Mouse (Mus musculus) thymus, postnatal 25 days (tissue): Measurements from ENCODE around the gene C1qa.

ENCODE experiments used
- DNase-seq: peaks from one replicate; pipeline ENCODE4 v3.0.0; 2022

The C1qa gene

GRCm38 (mm10) chr4:136860022-136860421 is 38.6 kb downstream of the C1qa start:
- no peak for DNase-seq

DNA sequence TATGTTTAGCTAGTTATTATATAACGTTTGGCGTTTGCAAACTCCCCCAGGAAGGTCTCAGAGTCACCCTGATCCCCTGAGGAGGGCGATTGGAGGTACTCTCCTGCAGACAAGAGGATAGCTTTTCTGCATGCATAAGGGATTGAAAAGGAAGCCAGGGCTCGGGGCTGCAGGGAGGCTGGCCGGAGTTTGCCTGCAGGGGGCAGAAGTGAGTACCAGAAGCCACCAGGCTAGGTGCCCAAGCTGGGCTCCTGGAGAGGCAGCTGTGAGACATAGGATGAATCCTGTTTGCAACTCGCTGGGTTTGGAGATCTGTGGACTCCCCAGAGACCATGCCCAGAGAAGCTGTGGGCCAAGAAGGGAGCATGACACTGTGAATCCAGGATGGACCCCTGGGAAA is 43.5 kb downstream of the C1qa start:
- peak; percentile 27 for DNase-seq

GRCm38 (mm10) chr4:136852989-136853388 is 45.6 kb downstream of the C1qa start:
- DNase-seq, result no peak

- no peak for DNase-seq
These were observed 46.5 kb downstream of the C1qa start for GRCm38 (mm10) chr4:136852119-136852518.

GRCm38 (mm10) chr4:136848565-136848964 is 50.0 kb downstream of the C1qa start:
- DNase-seq, result no peak

DNA sequence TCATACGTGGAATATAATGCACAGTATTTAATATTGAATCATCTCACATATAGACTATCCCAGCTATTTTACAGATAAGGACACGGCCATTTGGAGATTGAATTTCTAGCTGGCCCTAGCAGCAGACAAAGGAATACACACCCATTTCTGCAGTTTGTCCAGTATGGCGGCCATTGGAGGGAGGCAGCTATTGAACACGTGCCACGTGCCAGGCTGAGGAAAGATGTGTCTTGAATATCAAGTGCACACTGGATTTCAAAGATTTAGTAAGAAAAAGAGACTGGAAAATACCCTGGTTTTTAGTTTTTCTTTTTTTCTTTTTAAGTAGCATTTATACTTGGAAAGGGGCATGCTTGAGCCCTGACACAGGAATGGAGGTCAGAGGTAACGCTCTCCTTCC is 51.4 kb downstream of the C1qa start:
- DNase-seq, result no peak
